Mouse (Mus musculus) megakaryocyte, embryonic 14.5 days (primary cell): ENCODE measurements around the gene Igsf9b.

Experiments
- FLI1 ChIP-seq: IDR thresholded peaks from 2 replicates; pipeline ENCODE4 v1.6.1; 2012; ENCODE audit warnings: low read length, inconsistent platforms, mixed read lengths
- GATA1 ChIP-seq: IDR thresholded peaks from 3 replicates; pipeline ENCODE4 v1.6.1; 2012; ENCODE audit warnings: mixed read lengths, low read length, inconsistent platforms, borderline replicate concordance

DNA sequence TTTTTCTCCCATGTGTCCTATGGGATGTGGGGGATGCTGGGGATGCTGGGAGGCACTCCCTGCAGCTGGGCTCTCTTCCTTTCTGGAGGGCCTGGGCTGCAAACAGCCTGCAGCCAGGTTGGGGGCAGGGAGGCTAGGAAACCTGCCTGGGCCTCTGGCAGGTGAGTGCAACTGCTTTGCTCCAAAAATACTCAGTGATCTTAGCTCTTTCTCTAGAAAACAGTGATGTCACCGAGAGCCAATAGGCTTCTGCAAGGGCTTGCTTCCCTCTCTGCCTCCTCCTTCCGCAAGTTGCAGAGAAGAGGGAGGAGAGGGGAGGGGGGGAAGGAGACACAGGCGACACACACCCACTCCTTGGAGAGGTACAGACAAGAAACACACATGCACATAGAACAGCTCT, 8.3 kb downstream of the Igsf9b start:
- TF ChIP-seq GATA1 = no peak
- no peak for TF ChIP-seq FLI1
